Mouse (Mus musculus): ENCODE measurements around the gene Anp32a. TPM values are rescaled to one million over a fixed set of nuclear protein-coding genes. Genes with fewer than 3 reads are reported as not detected.
A peak's percentile ranks its signal among the peaks of the same experiment; 100 is the strongest.

Gene Anp32a
- polyA plus RNA-seq, 1 experiment from 2014 or later = 176 TPM

DNA sequence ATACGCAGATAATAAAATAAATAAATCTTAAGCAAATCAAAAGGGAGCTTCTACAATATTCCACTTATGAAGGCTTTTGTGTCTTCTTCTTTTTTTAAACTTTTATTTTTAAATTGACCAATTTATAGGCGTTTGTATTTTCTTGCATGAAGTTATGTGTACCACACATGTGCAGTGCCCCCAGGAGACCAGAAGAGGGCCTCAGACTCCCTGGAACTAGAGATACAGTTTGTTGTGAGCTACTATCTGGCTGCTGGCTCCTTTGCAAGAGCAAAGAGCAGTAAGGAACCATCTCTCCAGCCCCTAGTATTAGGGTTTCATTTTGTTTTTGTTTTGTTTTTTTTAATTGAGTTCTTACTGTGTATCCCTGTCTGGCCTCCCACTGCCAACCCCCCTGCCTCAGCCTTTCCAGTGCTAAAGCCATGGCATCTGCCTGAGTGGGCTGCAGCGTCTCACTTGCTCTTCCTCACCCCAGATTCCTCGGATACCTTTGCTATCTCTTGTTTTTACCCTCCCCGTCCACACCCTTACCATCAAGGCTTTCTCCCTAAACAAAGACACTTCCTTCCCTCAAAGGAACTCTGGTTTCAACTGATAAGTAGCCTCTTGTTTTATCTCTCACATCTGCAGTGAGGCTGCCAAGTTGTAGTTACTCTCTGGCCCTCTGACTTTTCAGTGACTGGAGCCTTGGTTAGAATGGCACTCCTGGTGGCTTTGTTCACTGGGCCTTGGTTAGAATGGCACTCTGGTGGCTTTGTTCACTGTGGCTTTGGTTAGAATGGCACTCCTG is 66.5 kb downstream of the Anp32a start:
- Histone ChIP-seq H3K27ac (ENCODE audit: low read length) (no peak overlapping the region; the same call in 1 of the 2 replicates), H3K27me3 (ENCODE audit: control insufficient read depth, insufficient read depth, low read length) (no peaks in the 10 kb centered on the region), H3K9ac (ENCODE audit: low read length) (no peak overlapping the region), H3K36me3 (ENCODE audit: control insufficient read depth, insufficient read depth) (no peaks in the 10 kb centered on the region), H3K4me1 (ENCODE audit: control insufficient read depth, insufficient read depth, low read length) (no peaks in the 10 kb centered on the region), H3K4me2 (ENCODE audit: low read depth, low read length) (no peak overlapping the region), H3K9me3 (replicated peaks; ENCODE audit: control insufficient read depth, low read length) (peaks cover 7% of the 10 kb centered on the region), H3K4me3 (ENCODE audit: low read length) (no peak overlapping the region)
- 49% methylated on average over 5 of the region's 5 CpGs for WGBS
- ATAC-seq (replicated peaks; ENCODE audit: extremely low read depth, insufficient read depth, low FRiP score) = no peak

DNA sequence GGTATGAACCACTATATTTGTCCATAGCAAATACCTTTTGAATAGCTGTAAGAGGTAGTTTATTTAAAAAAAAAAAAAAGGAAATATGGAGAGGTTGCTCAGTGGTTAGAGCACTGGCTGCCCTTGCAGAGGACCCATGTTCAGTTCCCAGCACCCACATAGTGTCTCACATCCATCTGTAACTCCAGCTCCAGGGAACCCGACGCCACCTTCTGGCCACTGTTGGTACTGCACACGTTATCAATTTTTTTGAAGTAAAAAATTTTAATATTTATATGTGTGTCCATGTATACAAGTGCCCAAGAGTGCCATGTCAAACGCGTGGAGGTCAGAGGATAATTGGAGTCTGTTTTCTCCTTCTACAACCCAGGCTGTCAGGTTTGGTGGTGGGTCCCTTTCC is 77.6 kb downstream of the Anp32a start:
- 54% methylated on average over 5 of the region's 5 CpGs for WGBS
- no peak overlapping the region for H3K4me3 ChIP-seq (ENCODE audit: low read length)
- H3K27me3 ChIP-seq (ENCODE audit: control insufficient read depth, insufficient read depth, low read length) = no peaks in the 10 kb centered on the region
- no peak for ATAC-seq (replicated peaks; ENCODE audit: extremely low read depth, insufficient read depth, low FRiP score)
- H3K9me3 ChIP-seq (replicated peaks; ENCODE audit: control insufficient read depth, low read length) = peaks cover 5% of the 10 kb centered on the region
- H3K4me2 ChIP-seq (ENCODE audit: low read depth, low read length) = no peak overlapping the region
- H3K9ac ChIP-seq (ENCODE audit: low read length) = no peak overlapping the region
- H3K27ac ChIP-seq (ENCODE audit: low read length) = no peak overlapping the region
- no peaks in the 10 kb centered on the region for H3K36me3 ChIP-seq (ENCODE audit: control insufficient read depth, insufficient read depth)
- peaks cover 18% of the 10 kb centered on the region for H3K4me1 ChIP-seq (ENCODE audit: control insufficient read depth, insufficient read depth, low read length)

DNA sequence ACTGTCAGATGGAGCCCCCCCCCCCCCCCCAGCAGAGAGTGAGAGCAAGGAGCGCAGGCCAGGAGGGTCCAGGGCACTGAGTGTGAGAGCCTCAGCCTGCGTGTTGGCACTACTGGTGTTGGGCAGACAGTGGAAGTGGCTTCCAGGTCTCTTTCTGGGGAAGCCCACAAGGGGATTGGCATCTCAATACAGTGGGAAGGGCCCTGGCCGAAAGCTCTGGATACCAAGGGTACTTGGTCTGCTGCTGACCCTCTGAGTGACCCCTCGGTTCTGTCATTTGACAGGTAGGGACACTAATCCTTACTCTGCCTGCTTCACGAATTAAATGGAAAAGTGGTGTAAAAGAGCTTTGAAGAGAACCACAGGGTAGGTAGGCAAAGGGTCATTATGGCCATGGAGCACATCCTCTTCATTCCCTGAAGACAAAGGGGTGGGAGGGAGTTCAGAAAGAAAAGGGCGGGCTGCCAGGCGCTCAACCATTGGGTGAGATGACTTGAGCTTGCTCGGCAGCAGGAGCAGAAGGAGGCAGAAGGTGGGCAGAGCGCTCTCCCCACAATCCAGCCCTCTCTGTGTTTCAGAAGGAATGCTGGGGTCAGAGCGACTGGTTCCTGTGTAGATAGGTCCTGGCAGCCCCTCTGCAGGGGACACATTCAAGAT is 79.3 kb downstream of the Anp32a start:
- Histone ChIP-seq H3K4me1 (ENCODE audit: control insufficient read depth, insufficient read depth, low read length) (peaks cover 15% of the 10 kb centered on the region), H3K27me3 (ENCODE audit: control insufficient read depth, insufficient read depth, low read length) (no peaks in the 10 kb centered on the region), H3K9me3 (replicated peaks; ENCODE audit: control insufficient read depth, low read length) (peaks cover 3% of the 10 kb centered on the region), H3K9ac (ENCODE audit: low read length) (peak overlapping the region; percentile 3; the same call in 1 of the 2 replicates), H3K4me3 (ENCODE audit: low read length) (no peak overlapping the region), H3K27ac (ENCODE audit: low read length) (peak overlapping the region; percentile 66), H3K4me2 (ENCODE audit: low read depth, low read length) (peak overlapping the region; percentile 48), H3K36me3 (ENCODE audit: control insufficient read depth, insufficient read depth) (no peaks in the 10 kb centered on the region)
- peak; percentile 23; the same call in 1 of the 2 replicates for ATAC-seq (replicated peaks; ENCODE audit: extremely low read depth, insufficient read depth, low FRiP score)
- WGBS = 67% methylated on average over 9 of the region's 10 CpGs

DNA sequence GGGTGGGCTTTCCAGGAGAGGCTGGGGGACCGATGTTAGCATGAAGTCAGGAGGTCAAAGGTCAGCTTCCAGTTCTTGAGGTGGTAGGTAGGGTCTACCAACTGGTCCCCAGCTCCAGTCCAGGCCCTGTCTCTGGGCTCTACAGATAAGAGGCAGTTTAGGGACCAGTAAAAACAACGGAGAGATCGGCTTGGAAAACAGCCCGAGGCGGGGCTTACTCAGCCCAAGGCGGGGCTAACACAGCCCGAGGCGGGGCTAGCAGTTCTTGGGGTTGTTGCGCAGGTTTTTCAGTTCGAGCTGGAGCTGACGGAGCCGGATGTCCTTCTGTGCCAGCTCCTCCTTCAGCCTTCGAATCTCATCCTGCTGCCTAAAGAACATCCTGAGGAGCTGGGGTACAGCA is 79.9 kb downstream of the Anp32a start:
- Histone ChIP-seq H3K9ac (ENCODE audit: low read length) (peak overlapping the region; percentile 58), H3K4me3 (ENCODE audit: low read length) (peak overlapping the region; percentile 33), H3K27me3 (ENCODE audit: control insufficient read depth, insufficient read depth, low read length) (no peaks in the 10 kb centered on the region), H3K4me2 (ENCODE audit: low read depth, low read length) (peak overlapping the region; percentile 48), H3K27ac (ENCODE audit: low read length) (peak overlapping the region; percentile 78), H3K4me1 (ENCODE audit: control insufficient read depth, insufficient read depth, low read length) (peaks cover 13% of the 10 kb centered on the region), H3K36me3 (ENCODE audit: control insufficient read depth, insufficient read depth) (no peaks in the 10 kb centered on the region), H3K9me3 (replicated peaks; ENCODE audit: control insufficient read depth, low read length) (peaks cover 3% of the 10 kb centered on the region)
- WGBS = 11% methylated on average over 13 of the region's 13 CpGs
- peak; percentile 75 for ATAC-seq (replicated peaks; ENCODE audit: extremely low read depth, insufficient read depth, low FRiP score)

DNA sequence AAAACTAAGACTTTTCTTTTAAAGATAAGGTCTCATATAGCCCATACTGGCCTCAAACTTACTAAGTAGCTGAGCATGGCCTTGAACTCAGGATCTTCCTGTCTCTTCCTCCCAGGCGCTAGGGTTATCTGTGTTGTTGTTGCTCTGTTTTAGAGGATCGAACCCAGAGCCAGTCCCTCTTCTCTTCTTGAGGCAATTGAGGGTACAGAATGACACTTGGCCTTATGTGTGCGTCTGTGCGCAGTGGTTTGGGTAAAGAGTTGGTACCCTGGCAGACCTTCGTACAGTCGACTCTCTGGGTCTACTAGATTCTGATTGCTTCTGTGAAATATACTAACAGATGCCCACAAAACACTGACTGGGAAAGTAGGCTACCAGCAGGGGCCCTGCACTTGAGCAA is 80.8 kb downstream of the Anp32a start:
- peaks cover 5% of the 10 kb centered on the region; the same call in 1 of the 2 replicates for H3K4me1 ChIP-seq (ENCODE audit: control insufficient read depth, insufficient read depth, low read length)
- H3K36me3 ChIP-seq (ENCODE audit: control insufficient read depth, insufficient read depth) = no peaks in the 10 kb centered on the region
- no peak overlapping the region for H3K27ac ChIP-seq (ENCODE audit: low read length)
- no peak overlapping the region for H3K4me2 ChIP-seq (ENCODE audit: low read depth, low read length)
- H3K9me3 ChIP-seq (replicated peaks; ENCODE audit: control insufficient read depth, low read length) = peaks cover 3% of the 10 kb centered on the region
- no peak overlapping the region for H3K9ac ChIP-seq (ENCODE audit: low read length)
- H3K4me3 ChIP-seq (ENCODE audit: low read length) = no peak overlapping the region
- no peak for ATAC-seq (replicated peaks; ENCODE audit: extremely low read depth, insufficient read depth, low FRiP score)
- WGBS = 96% methylated on average over 6 of the region's 6 CpGs
- H3K27me3 ChIP-seq (ENCODE audit: control insufficient read depth, insufficient read depth, low read length) = no peaks in the 10 kb centered on the region

DNA sequence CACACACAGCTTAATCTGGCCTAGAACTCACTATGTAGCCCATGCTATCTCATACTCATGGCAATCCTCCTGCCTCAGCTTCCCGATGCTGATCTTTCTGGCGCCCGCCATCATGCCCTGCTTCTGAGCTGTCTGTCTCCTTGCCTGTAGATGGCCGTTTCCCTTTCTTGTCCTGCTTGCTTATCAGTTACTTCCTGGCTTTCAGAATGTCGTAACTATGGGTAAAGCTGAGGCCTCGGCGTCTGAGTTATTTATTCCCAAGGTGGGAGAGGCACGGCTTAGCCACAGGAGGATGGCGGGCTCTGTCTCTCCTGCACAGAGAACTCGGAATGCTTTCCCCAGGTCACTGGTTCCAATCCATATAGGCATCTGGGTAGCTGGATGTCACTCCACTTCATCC is 81.8 kb downstream of the Anp32a start:
- Histone ChIP-seq H3K9me3 (replicated peaks; ENCODE audit: control insufficient read depth, low read length) (peaks cover 3% of the 10 kb centered on the region), H3K27ac (ENCODE audit: low read length) (no peak overlapping the region), H3K27me3 (ENCODE audit: control insufficient read depth, insufficient read depth, low read length) (no peaks in the 10 kb centered on the region), H3K4me1 (ENCODE audit: control insufficient read depth, insufficient read depth, low read length) (peaks cover 5% of the 10 kb centered on the region; the same call in 1 of the 2 replicates), H3K36me3 (ENCODE audit: control insufficient read depth, insufficient read depth) (no peaks in the 10 kb centered on the region), H3K4me3 (ENCODE audit: low read length) (no peak overlapping the region), H3K4me2 (ENCODE audit: low read depth, low read length) (no peak overlapping the region), H3K9ac (ENCODE audit: low read length) (no peak overlapping the region)
- 60% methylated on average over 10 of the region's 10 CpGs for WGBS
- ATAC-seq (replicated peaks; ENCODE audit: extremely low read depth, insufficient read depth, low FRiP score) = no peak

DNA sequence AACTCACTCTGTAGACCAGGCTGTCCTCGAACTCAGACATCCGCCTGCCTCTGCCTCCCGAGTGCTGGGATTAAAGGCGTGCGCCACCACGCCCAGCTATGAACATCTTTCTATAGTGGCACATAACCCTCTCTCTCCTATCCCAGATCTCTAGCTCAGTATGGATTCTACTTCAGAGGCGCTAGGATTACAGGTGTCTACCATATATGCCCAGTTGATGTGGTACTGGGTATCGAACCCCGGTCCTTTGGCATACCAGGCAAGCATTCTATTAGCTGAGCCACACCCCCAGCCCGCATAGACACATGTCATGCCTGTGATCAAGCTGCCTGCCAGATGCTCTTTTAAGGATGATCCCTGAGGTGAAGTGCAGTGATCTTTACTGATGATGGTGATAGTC is 82.8 kb downstream of the Anp32a start:
- H3K36me3 ChIP-seq (ENCODE audit: control insufficient read depth, insufficient read depth) = no peaks in the 10 kb centered on the region
- no peak overlapping the region for H3K4me3 ChIP-seq (ENCODE audit: low read length)
- H3K4me1 ChIP-seq (ENCODE audit: control insufficient read depth, insufficient read depth, low read length) = peaks cover 5% of the 10 kb centered on the region; the same call in 1 of the 2 replicates
- peaks cover under 1% of the 10 kb centered on the region; the same call in 1 of the 2 replicates for H3K9me3 ChIP-seq (replicated peaks; ENCODE audit: control insufficient read depth, low read length)
- H3K4me2 ChIP-seq (ENCODE audit: low read depth, low read length) = no peak overlapping the region
- H3K27me3 ChIP-seq (ENCODE audit: control insufficient read depth, insufficient read depth, low read length) = no peaks in the 10 kb centered on the region
- no peak overlapping the region for H3K27ac ChIP-seq (ENCODE audit: low read length)
- ATAC-seq (replicated peaks; ENCODE audit: extremely low read depth, insufficient read depth, low FRiP score) = no peak
- 93% methylated on average over 10 of the region's 10 CpGs for WGBS
- H3K9ac ChIP-seq (ENCODE audit: low read length) = no peak overlapping the region

DNA sequence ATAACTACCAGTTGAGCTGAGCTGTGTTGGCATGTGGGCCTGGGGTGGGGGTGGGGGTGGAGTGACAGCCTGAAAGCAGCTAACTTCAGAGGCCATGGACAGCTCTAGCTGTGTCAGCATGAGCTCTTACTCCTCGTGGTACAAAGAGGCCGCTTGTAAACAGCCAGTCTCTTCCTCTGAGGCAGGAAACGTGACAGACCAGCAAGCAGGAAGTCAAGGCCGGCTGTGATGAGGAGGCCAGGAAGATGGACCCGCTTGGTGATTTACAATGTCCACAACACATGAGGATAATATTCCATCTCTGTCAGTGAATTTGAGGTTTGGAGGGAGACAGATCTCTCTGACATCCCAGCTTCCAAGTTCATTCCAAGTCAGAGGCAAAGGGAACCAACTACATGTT is 84.2 kb downstream of the Anp32a start:
- 38% methylated on average over 5 of the region's 5 CpGs for WGBS
- no peak for ATAC-seq (replicated peaks; ENCODE audit: extremely low read depth, insufficient read depth, low FRiP score)
- H3K9ac ChIP-seq (ENCODE audit: low read length) = no peak overlapping the region
- H3K4me3 ChIP-seq (ENCODE audit: low read length) = no peak overlapping the region
- H3K9me3 ChIP-seq (replicated peaks; ENCODE audit: control insufficient read depth, low read length) = no peaks in the 10 kb centered on the region
- no peak overlapping the region for H3K4me2 ChIP-seq (ENCODE audit: low read depth, low read length)
- peaks cover 5% of the 10 kb centered on the region; the same call in 1 of the 2 replicates for H3K4me1 ChIP-seq (ENCODE audit: control insufficient read depth, insufficient read depth, low read length)
- peaks cover 4% of the 10 kb centered on the region for H3K36me3 ChIP-seq (ENCODE audit: control insufficient read depth, insufficient read depth)
- peak overlapping the region; percentile 40 for H3K27ac ChIP-seq (ENCODE audit: low read length)
- no peaks in the 10 kb centered on the region for H3K27me3 ChIP-seq (ENCODE audit: control insufficient read depth, insufficient read depth, low read length)

DNA sequence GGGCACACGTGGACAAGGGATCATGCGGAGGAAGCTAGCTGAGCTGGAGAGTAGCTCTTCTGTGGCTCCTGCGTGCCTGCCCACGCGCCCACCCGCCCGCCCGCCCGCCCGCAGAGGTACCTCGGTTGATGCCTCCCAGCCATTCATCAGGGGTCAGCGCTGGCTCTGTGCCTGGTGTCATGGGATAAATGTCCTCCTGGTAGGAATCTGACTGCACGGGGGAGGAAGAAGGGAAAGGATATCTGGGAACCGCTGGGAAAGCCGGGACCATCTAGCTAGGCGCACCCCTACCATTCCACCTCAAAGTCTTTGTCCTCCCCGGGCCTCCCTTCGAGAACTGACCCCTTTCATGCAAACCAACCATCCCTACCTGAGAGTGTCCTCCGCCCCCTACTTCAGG is 84.9 kb downstream of the Anp32a start:
- 81% methylated on average over 19 of the region's 19 CpGs for WGBS
- no peak overlapping the region for H3K4me2 ChIP-seq (ENCODE audit: low read depth, low read length)
- no peaks in the 10 kb centered on the region for H3K27me3 ChIP-seq (ENCODE audit: control insufficient read depth, insufficient read depth, low read length)
- H3K4me1 ChIP-seq (ENCODE audit: control insufficient read depth, insufficient read depth, low read length) = 0 out of 2 replicates have a peak, but pooled peaks cover 3% of the 10 kb centered on the region
- peaks cover 5% of the 10 kb centered on the region for H3K36me3 ChIP-seq (ENCODE audit: control insufficient read depth, insufficient read depth)
- H3K9me3 ChIP-seq (replicated peaks; ENCODE audit: control insufficient read depth, low read length) = no peaks in the 10 kb centered on the region
- no peak overlapping the region for H3K4me3 ChIP-seq (ENCODE audit: low read length)
- no peak overlapping the region for H3K9ac ChIP-seq (ENCODE audit: low read length)
- H3K27ac ChIP-seq (ENCODE audit: low read length) = no peak overlapping the region
- no peak for ATAC-seq (replicated peaks; ENCODE audit: extremely low read depth, insufficient read depth, low FRiP score)
